Mouse (Mus musculus) induced T-regulatory cell, adult 2 months (primary cell): Measurements from ENCODE around the gene Tssk3.

Experiments used
- DNase-seq: peaks from one replicate; pipeline ENCODE4 v3.0.0-alpha.2; 2012; ENCODE audit warnings: low read depth

Gene Tssk3

DNA sequence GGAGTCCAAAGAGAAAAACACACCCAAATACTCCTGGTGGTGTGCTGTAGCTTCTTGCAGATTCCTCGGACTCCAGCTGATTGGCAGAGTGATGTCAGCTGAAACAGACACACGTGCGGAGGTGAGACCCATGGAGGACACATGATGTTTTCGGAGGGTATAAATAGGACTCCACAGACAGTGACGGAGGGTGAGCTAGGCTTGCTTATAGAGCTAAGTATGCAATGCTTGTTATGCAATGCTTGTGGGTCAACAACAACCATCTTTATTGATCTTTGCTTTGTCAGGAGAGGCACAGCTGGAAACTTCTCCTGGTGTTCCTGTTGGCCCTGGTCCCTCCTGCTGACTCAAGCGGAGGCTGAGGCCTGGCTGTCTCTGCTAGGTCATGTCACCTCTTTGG, 42.1 kb downstream of the Tssk3 start:
- no peak for DNase-seq

DNA sequence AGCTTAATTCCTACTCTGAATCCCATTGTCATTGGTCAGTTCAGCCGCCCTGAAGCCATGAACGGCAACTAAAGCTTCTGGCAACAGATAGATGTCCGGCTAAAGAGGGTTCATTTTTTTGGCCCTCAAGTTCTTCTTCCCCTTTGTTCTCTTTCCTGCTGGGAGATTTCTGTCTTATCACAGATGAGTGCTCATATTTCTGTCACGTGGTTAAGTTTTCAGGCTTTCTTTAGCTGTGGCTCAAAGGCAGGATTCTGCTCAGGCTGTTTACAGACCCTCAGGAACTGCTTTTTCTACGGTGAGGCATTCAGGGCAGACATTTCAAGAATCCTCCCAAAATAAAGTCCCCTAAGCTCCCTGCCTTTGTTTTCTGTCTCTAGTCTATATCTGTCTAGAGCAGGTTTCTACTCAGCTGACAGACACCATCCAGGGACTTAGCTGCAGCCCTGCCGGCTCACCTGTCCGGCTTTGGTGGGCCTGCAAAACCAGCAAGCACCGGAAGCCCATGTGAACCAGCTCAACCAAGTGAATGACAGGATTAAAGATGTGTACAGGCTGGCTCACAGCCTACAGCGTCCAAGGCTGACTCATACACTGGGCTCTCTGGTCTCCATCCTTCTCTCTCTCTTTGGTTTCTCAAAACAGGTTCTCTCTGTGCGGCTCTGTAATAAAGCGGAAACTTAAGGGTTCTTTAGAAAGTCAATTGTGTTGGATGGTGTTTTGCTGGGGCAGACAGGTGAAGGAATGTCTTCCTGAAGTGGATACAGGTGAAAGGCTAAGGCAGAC, 42.9 kb downstream of the Tssk3 start:
- DNase-seq = no peak

GRCm38 (mm10) chr4:129447360-129447759, 43.5 kb downstream of the Tssk3 start:
- no peak for DNase-seq

DNA sequence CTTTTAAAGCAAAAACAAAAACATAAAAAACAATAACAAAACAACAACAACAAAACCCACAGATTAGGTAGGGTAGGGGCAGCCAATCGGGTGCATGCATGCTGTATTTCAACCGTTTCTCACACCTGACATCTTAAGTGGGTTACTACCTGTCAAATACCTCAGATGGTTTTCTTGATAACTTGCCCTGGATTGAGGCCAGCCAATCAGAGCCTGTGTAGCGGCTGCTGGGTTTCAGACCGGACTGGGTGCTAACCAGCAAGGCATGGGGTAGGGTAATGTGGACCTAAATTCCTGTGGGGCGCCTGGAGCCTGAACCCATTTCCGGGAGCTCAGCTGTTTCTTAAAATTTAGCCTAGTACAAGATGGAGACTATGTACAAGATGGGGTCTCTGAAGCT, 49.7 kb downstream of the Tssk3 start:
- DNase-seq = no peak

DNA sequence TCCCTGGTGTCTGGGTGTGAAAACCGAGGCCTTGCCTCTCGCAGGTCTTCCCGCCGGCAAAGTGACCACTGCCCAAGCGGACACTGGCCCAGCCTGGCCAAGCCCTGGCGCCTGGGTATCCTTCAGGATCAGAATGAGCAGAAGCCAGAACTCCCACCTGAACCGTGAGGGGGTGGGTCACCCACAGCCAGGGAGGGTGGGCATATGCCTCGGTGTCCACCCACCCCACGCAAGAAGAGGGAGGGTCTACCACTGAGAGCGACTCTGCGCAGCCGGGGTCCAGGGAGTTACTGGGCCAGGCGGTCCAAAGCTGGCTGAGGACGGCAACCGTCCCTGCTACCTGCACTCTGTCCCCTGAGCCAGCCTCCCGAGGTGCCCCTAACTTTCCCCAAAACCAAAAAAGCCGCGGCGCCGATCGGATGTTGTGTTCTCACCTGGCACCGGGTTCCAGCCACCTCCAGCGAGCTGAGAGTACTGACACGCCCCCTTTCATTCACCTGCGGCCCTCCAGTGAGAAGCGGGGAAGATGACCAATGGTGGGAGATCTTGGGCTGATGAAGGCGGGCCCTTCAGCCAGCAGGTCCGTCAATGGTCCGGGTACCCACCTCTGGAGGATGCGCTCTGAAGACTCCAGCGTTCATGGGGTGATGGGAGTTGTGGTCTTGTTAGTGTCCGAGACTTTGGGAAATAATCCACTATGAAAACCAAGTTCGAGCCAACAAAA, 50.3 kb downstream of the Tssk3 start, which contains the start of gene Zbtb8b:
Gene Zbtb8b, minus strand, starts transcription at position 514 of the 724 bp plus-strand sequence.
- peak; percentile 34 for DNase-seq
